Mouse (Mus musculus): ENCODE results near the gene Napa. TPM values are rescaled to one million over a fixed set of nuclear protein-coding genes. Genes with fewer than 3 reads are reported as not detected.

Gene Napa
- 246 and 292 TPM in 2 replicates for total RNA-seq (2023)

GRCm38 (mm10) chr7:16098021-16099017, at the start of gene Napa:
TSS of gene Napa (plus strand) at chr7:16098458.

GRCm38 (mm10) chr7:16061219-16062098, 36.8 kb upstream of the Napa start, which contains the start of gene Zfp541:
TSS of gene Zfp541 (plus strand) at chr7:16061814.

GRCm38 (mm10) chr7:16119569-16120261, 21.5 kb downstream of the Napa start, which contains the start of gene Kptn:
TSS of gene Kptn (plus strand) at chr7:16119895.

GRCm38 (mm10) chr7:16129421-16129845, 31.2 kb downstream of the Napa start, which contains the start of gene Slc8a2:
TSS of gene Slc8a2 (plus strand) at chr7:16129826.

Other genes with a start within 250 kb of the Napa start
- not detected in 2 replicates for gene Crx, start 218.5 kb upstream of the Napa start, total RNA-seq (2023)
- gene Crxos, start 215.8 kb upstream of the Napa start, total RNA-seq (2023) = not detected in 2 replicates
- 15.2 and 15.5 TPM in 2 replicates for gene Selenow, start 176.1 kb upstream of the Napa start, total RNA-seq (2023)
- gene Nop53, start 152.4 kb upstream of the Napa start, total RNA-seq (2023) = 148 and 177 TPM in 2 replicates
- 0.14 TPM in 1 of 2 replicates, not detected in the other for gene Ehd2, start 130.9 kb upstream of the Napa start, total RNA-seq (2023)
- 28.1 and 31.4 TPM in 2 replicates for gene Bicra, start 50.5 kb upstream of the Napa start, total RNA-seq (2023)
- 0.50 and 0.66 TPM in 2 replicates for gene Zfp541, start 36.6 kb upstream of the Napa start, total RNA-seq (2023)
- 14.9 and 15.4 TPM in 2 replicates for gene Kptn, start 21.4 kb downstream of the Napa start, total RNA-seq (2023)
- 0.13 and 0.14 TPM in 2 replicates for gene Slc8a2, start 31.4 kb downstream of the Napa start, total RNA-seq (2023)
- gene Meis3, start 76.6 kb downstream of the Napa start, total RNA-seq (2023) = 0.66 TPM in 1 of 2 replicates, not detected in the other
- gene Dhx34, start 123.6 kb downstream of the Napa start, total RNA-seq (2023) = 17.9 and 21.1 TPM in 2 replicates
- gene C5ar2, start 145.7 kb downstream of the Napa start, total RNA-seq (2023) = 25.9 and 27.4 TPM in 2 replicates
- 567 and 627 TPM in 2 replicates for gene C5ar1, start 161.1 kb downstream of the Napa start, total RNA-seq (2023)
- gene Inafm1, start 175.2 kb downstream of the Napa start, total RNA-seq (2023) = 12.8 and 16.8 TPM in 2 replicates
- gene Ccdc9, start 188.3 kb downstream of the Napa start, total RNA-seq (2023) = 232 and 320 TPM in 2 replicates
- 31.3 and 38.9 TPM in 2 replicates for gene Bbc3, start 209.9 kb downstream of the Napa start, total RNA-seq (2023)

All from neutrophil, adult 65 days (primary cell).